Mouse (Mus musculus): ENCODE measurements around the gene Pigc. TPM values are rescaled to one million over a fixed set of nuclear protein-coding genes. Genes with fewer than 3 reads are reported as not detected.
A peak's percentile ranks its signal among the peaks of the same experiment; 100 is the strongest.

The Pigc gene
- total RNA-seq, 2 experiments from 2014 or later = 15.0 TPM

DNA sequence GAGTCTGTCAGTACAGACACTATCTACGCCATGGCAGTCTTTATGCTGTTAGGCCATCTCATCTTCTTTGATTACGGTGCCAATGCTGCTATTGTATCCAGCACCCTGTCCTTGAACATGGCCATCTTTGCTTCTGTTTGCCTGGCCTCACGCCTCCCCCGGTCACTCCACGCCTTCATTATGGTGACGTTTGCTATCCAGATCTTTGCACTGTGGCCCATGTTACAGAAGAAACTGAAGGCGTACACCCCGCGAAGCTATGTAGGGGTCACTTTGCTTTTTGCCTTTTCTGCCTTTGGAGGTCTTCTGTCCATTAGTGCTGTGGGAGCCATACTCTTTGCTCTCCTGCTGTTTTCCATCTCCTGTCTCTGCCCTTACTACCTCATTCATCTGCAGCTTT lies 1.9 kb downstream of the Pigc start:
- intact Hi-C loops (cut with DNase I) = no loop called here
- no peak for DNase-seq

DNA sequence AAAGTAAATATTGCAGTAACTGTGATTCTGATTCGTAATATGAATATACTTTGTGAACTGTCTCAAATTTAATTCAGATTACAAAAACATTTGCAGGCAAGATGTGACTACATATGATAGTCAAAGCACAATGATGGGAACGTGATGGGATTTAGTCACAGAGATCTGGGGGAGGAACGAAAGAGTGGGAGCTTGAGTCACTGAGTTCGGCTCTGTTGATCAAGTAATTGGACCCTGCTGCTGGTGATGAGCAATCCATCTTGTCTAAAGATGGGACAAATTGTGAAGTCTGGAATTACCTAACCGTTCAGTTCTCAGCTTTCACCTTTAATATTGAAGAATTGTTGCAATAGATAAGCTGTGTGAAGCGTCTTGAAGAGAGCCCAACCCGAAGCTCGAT lies 3.2 kb downstream of the Pigc start:
- intact Hi-C loops (cut with DNase I) = no loop called here
- DNase-seq = no peak

DNA sequence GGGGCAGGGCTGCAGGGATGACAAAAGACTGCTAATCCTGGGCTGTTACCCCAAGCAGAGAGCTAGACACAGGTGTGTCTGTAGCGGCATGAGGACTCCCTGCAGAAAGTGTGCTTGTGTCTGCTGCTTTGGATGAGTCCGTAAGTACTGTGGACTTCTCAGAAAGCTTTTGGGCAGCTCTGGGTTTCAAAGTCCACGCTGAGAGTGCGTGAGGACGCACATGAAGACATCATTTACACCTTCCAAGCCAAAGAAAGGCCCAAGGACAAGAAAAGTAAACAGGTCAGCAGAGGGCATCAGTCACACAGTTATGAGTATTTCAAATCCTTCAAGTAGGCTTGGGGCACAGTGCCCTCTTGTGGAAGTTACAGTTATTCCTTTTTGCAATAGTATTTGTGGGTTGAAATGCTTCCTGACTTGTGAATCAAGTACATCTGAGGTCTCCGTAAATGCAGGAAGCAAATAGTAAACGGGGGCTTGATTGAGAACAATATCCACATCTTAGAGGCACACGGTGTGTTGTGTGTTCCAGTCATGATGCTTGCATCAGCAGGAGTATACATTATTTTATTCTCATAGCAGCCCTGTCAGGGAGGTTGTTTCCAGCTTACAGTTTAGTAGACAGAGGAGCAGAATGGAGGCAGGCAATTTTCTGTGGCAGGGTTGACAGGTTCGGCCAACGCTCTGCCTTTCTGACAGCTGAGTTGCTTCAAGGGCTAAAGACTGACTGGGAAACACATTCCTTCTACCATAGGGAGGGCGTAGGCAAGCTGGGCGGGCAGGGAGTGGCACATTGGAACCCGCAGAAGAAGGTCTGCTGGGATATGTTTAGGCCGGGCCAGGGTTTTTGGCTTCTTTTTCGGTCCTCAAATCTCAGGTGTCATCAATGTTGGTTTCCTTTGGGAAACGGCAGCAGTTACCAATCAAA lies 7.5 kb downstream of the Pigc start:
- intact Hi-C loops (cut with DNase I) = no loop called here

DNA sequence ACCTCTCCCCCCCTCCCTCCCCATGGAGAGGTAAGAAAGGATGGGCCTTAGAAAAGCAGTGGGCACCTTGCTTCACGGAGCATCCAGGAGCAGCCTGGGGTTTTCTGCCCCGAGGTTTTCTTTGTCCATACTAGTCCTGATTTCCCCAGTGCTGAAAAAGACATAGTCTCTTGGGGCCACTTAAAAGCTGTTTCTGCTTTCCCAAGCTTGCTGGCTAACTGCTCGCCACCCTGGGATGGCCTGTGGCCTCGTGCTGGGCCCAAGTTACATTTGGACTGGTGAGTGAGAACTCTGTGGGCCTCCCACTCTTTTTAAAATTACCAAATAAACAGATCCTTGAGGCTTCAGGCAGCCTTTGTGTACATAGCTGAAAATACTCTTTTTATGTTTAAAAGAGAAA lies 8.3 kb downstream of the Pigc start:
- intact Hi-C loops (cut with DNase I) = no loop called here
- DNase-seq = no peak

More for the DNA sequence above, 7.5 kb downstream of the Pigc start:
- DNase-seq = peak; percentile 35 to 67

DNA sequence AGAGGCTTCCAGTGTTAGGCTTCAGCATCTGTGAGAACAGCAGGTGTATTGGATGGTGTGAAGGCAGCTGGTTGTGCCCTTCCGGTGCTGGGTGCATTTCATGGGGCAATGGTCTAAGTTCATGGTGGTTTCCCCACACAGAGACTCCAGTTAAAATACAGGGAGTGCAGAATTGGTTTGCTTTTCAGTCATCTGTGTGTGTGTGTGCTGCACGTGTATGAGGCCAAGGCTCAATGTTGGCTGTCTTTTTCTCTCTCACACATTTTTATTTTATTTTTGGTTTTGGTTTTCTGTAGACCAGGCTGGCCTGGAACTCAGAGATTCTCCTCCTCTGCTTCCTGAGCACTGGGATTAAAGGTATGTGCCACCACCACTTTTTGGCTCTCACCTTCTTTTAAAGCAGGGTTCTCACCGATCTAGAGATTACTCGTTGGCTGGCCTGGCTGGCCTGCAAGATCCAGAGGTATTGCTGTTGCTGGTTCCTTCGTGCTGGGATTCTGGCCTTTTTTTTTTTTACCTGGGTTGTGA lies 9.3 kb downstream of the Pigc start:
- intact Hi-C loops (cut with DNase I) = no loop called here

DNA sequence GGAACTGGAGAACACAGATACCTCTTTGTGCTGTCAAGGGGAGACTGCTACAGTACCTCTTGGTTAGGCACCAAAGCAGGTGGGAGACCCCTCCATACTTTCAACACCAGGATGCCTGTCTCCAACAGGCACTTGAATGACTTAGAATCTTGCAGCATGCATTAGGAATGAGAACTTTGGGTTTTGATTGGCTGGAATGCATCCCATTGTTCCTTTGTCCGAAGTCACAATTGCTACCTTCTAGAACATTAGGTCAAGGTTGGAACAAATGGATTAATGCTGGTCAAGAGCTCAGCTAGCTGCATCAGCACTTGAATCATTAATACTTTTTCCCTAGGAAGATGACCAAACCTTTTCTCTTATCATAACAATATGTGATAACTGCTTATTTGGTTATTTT lies 10.6 kb downstream of the Pigc start, which contains the start of gene 4930558K02Rik:
TSS of gene 4930558K02Rik (minus strand) at position 101 of the 400 bp plus-strand sequence.
- no peak for DNase-seq

More for the DNA sequence above, 9.3 kb downstream of the Pigc start:
- DNase-seq = no peak

DNA sequence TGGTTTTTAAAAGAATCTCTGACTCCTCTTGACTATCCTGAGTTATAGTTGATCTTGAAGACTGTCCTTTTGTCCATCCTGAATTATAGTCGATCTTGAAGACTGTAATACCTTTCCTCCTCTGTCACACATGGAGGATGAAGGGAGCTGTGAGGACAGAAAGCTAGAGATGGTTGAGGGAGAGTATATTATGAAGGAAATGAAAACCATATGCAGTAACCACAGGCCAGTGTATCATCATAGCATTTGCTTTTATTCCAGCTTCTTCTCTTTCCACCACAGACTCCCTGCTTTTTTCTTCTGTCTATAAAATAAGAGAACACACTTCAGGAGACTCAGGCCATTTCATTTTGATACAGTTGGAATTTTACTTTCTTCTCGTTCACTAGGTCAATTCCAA lies 11.1 kb downstream of the Pigc start:
- intact Hi-C loops (cut with DNase I) = no loop called here
- no peak for DNase-seq

More for the DNA sequence above, 10.6 kb downstream of the Pigc start, which contains the start of gene 4930558K02Rik:
- intact Hi-C loops (cut with DNase I) = no loop called here

DNA sequence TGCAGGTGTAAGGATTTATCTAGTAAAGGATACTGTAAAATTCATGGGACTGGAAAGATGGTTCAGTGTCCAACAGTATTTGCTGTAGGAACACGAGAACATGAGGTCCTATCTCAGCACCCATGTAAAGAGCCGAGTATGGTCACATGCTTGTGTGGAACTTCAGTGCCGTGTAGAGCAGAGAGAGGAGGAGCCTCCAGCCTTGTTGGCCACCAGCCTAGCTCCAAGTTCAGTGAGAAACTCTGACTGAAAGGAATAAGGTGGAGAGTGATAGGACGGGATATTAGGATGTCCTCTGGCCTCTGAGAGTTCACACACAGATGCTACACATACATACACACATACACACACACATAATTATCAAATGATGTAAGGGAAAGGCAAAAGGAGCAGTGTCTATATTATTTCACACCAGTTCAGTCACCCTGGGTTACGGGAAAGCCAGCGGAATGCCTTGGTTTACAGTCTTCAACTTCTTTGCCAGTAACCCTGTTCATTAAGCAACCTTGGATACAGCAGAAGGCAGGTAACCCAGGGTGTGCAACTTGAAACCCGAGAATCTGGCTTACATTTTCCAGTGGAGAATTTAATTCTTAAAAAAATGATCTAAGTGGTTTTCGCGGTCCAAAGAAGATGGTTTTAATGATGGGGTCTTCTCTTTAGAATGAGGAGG lies 11.8 kb downstream of the Pigc start:
- intact Hi-C loops (cut with DNase I) = no loop called here
- DNase-seq = no peak

DNA sequence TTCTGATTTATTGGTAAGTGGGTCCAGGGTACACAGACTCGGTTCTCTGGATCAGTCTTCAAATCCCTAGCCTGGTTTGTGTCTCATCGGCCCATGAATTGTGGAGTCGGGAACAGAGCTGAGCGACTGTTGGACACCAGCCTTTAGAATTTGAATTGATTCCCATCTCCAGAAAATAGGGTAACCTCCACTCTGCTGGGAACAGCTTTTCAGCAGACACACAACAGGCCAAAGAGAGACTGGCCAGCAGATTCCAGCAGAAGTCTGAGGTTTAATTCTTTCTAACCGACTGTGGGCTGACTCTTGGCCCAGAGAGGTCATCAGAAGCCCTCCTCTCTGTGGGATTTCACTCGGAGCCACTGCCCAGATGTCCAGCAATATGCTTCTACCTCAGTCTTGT lies 14.5 kb downstream of the Pigc start:
- intact Hi-C loops (cut with DNase I) = no loop called here
- DNase-seq = peak in 1 of 2 experiments; percentile 27

DNA sequence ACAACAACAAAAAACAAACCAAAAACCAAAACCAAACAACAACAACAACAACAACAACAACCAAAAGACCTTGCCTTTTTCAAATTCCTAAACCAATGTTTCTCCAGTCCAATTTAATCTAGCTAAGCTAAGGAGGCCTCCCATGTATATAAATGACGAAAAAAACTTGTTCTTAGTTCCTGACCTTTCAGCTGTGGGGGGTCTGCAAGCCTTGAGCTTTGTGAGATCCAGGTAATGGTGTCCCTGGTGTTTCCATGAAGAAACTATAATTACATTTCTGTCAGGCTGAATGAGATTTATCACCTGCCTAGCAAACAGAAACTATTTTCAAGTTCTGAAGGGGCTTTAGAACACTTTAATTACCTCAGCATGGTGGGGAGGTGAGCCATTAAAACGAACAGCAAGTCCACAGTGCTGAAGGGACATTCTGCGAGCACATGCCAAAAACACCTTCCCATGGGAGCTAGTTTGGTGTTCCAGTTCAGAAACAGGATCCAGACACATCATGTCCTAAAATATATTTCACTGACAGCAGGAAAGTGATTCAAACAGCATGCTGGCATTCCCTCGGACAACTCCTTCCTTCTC lies 15.1 kb downstream of the Pigc start:
- intact Hi-C loops (cut with DNase I) = no loop called here

DNA sequence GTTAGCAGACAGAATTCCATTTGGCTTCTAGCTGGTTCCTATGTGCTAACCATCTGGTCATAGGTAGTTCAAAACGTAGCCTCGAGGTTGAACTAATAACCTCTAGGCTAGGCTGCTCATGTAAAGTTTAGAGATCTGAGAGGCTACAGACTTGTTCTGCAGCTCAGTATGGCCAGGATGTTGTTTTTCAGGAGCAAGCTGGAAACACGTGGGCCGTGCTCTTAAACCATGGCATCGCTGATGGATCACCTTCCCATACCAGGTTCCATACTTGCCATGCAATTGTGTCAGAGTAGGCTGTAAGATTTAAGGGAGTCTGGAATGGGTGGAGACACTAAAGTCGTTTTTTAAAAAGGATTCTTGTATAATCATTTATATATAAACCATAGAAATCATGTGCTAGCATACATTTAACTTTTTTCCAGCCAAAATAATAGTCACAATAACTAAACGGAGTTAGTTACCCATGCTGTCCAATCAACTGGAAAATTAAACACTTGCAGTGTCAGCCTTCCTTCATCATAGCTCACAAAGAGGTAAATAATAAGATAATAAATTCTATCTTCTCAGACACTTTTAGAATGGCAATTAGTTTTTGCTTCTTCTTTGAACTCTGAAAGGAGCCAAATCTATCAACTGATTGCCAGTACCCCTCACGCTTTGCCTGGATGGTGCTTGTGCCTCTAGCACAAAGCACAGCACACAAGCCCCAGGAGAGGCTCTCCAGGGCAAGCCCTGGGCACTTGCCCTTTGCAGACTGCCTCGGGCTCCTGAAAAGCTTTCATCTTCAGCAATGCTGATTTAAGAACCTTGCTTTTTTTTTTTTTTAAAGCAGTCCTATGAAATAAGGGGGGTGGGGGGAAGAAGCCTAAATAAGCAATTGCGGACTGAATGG lies 21.9 kb downstream of the Pigc start:
- intact Hi-C loops (cut with DNase I) = no loop called here
- DNase-seq = no peak

More for the DNA sequence above, 15.1 kb downstream of the Pigc start:
- peak in 1 of 2 experiments; percentile 85 for DNase-seq

DNA sequence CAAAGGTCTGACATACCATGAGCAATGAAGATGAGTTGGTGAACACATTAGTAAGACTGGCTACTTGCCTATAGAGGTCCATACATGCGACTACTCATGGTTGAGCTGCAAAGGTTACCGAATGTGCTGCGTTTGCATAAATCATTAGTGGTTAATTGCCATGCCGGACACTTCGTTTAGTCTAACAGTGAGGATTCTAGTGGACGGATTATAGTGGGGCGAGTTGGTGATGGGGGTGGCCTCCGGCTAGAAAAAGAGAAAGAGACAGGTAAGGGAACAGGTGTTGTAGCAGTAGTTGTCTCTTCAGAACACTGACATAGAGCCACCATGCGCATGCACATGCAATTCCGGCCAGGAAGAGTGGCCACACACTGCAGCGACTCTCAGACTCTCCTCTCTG lies 22.9 kb downstream of the Pigc start:
- DNase-seq = no peak
- intact Hi-C loops (cut with DNase I) = no loop called here

DNA sequence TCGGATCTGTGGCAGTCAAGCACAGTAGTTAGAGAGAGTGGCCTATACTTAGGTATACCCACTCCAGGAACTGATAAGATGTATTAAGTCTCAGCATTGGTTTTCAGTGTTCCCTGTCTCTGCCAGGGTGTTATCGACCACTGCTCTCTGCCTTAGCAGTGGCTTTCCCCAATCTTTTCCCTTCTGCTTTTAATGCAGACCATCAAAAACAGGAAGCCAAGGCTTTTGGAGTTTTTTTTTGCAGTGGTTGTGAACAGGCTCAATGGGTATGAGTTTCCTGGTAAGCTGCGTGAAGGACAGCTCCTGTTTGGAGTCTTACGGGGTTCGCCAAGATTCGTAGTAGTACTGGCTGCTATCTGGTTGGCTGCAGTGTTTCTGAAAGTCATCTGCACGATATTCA lies 23.4 kb downstream of the Pigc start:
- intact Hi-C loops (cut with DNase I) = no loop called here
- no peak for DNase-seq

DNA sequence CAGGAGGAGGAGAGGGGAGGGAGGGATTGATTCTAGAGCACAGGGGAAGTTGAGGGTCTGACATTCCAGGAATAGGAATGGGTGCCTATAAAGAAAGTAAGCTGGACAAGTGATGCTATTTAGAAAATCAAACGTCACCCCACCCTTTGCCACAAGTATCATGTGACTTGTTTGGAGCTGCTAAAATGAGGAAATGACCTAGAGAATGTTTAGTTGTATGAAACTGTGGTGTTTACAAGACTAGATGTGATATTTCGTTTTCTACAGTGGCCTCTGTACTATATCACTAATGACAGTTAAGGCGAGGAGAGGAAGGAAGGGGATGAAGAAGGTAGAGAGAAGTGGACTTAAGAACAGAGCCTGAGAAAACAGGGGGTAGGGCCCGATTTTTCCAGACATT lies 29.8 kb downstream of the Pigc start:
- intact Hi-C loops (cut with DNase I) = loop anchor here (1.0 kb wide), 1 partner anchor 315 kb away; no protein-coding TSS in a partner anchor
- no peak for DNase-seq

DNA sequence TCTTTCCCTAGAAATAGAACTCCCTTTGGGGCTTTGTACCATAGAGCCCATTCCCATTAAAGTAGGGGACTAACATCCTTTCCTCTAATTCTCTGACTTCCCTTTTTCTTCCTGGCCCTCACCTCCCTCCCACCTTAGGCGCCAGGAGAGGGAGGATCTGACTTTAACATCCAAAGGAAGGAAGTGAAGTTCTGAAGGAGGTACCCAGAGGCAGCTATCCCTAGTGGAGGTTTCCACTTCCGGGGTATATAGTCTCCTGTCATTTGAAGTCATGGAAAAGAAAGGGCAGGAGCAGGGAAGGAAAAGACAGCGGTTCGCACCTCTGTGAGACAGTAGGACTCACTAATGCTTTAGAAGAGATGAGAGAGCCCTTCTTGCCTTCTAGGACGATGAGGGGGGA lies 30.4 kb downstream of the Pigc start:
- no peak for DNase-seq
- intact Hi-C loops (cut with DNase I) = loop anchor here (1.0 kb wide), 1 partner anchor 314 kb away; no protein-coding TSS in a partner anchor

DNA sequence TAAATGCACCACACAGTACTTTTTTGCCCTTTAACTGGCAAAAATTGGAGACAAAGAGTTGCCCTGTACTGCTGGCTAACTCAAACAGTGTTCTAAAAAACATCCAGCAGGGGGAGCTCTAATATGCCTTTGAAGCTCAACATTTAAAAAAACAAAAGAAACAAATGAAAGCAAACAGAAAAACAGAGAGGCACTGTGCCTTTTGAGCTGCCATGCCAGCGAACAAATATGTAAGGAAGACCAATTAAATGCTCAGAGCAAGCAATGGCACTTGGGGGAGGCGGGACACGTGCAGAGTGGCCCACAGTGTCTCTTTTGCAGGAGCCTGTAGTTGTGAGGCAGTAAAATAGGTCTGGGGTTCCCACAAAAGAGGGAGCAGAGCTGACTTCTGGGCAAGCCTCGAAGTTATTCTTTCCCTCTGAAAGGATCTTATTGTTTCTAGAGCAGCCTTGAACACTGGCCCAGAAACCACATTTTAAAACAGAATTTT lies 30.9 kb downstream of the Pigc start:
- peak in 1 of 2 experiments; percentile 27 for DNase-seq

DNA sequence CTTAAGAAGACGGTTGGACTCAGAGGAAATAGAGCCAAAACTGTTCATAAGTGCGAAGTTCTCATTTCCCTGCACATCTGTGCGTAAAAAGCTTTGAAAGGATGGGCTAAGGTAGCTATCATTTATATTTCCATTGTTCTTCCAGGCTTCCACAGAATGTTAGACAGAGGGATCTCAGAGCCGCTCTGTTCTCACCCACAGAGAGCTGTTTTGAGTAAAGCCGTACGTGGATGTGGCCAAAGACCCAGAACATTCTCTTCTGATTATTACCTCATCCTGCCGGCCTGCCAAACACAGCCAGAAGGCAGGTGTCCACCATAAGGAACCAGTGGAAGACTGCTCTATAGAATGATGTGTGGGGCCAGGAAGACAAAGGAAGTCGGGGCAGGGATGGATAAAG lies 32.3 kb downstream of the Pigc start:
- intact Hi-C loops (cut with DNase I) = no loop called here
- DNase-seq = no peak

More for the DNA sequence above, 30.9 kb downstream of the Pigc start:
- intact Hi-C loops (cut with DNase I) = loop anchor here (1.0 kb wide), 1 partner anchor 313 kb away; no protein-coding TSS in a partner anchor

DNA sequence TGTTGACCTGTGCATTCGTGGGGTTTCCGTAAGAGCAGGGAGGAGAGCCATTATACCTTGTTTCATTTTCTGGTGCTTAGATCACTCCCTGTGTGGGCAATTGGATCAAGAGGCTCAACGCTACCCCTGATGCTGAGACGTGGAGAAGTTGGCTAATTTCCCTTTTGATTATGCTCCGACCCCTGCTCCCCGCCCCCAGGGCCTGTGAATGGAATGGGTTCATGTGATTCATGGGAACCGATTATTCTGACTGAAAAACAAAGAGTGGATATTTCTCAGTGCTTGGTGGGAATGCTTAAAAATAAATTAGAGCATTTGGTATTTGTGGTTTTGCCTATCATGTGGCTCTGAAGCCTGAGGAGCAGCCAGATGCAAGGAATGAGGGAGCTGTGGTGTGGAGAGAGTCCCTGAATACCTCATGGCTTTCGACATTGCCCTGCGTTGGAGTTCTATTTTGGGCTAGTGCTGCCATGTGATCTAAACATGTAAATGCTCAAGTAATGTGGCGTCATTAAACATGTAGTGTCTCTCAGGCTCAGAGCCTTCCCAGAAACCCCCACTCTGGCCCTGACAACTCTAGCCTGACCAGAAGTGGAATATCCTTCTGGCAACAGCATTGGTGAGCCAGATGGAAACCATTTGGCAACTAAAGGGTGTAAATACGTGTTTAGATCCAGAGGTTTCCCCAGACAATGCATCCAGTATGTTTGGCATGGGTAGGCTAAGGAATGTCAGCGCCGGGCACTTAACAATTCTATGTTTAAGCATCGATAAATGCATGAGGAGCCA lies 34.9 kb downstream of the Pigc start:
- DNase-seq = no peak
- intact Hi-C loops (cut with DNase I) = no loop called here

DNA sequence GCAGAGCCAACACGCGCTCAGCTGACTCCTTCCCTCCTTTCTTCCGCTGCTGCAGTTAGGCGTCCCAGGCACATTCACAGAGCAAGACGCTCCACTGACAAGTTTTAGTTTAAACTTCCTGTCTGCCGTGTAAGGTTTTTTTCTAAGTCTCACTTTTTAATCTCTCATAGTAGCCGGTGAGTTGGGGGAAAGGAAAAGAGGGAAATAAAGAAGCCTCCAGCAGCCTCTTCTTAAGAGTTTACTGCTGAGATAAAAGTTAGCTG lies 35.5 kb downstream of the Pigc start:
- no peak for DNase-seq
- intact Hi-C loops (cut with DNase I) = no loop called here

Measured in gastrocnemius, postnatal 36 days (tissue).